Mouse (Mus musculus) embryonic fibroblast, embryonic 13.5 days (primary cell): ENCODE measurements around the gene Abhd14a.

Source experiments
- CTCF ChIP-seq: IDR thresholded peaks from 2 replicates; pipeline ENCODE4 v1.5.1; 2011; ENCODE audit warnings: mild to moderate bottlenecking, control low read depth, low read length, moderate library complexity, borderline replicate concordance; ENCODE audit not compliant: insufficient read depth
- POLR2A ChIP-seq: IDR thresholded peaks from 2 replicates; pipeline ENCODE4 v1.6.1; 2011; ENCODE audit warnings: low read depth, mild to moderate bottlenecking, control low read depth, low read length, moderate library complexity

GRCm38 (mm10) chr9:106444836-106445235, 2.6 kb downstream of the Abhd14a start:
- TF ChIP-seq POLR2A: no peak
- no peak for TF ChIP-seq CTCF
